Mouse (Mus musculus): ENCODE measurements around the gene Frs2. TPM values are rescaled to one million over a fixed set of nuclear protein-coding genes. Genes with fewer than 3 reads are reported as not detected.

Frs2 gene
- polyA plus RNA-seq, 1 experiment, result 36.3 TPM

- no peak for DNase-seq
- H3K27me3 ChIP-seq (ENCODE audit: control insufficient read depth, insufficient read depth, low read length), result no peaks in the 10 kb centered on the region
- 69% methylated on average over 11 of the region's 11 CpGs for WGBS
- H3K4me1 ChIP-seq (ENCODE audit: control insufficient read depth, insufficient read depth, low read length), result no peaks in the 10 kb centered on the region
- H3K4me3 ChIP-seq (replicated peaks; ENCODE audit: insufficient read depth, low read depth, low read length), result no peak overlapping the region
- no peak overlapping the region for H3K27ac ChIP-seq (ENCODE audit: insufficient read depth, low read length)
- TF ChIP-seq CTCF (IDR thresholded peaks at IDR 0.05; ENCODE audit: borderline replicate concordance, insufficient read depth, low read depth, low read length) (no peak), POLR2A (IDR thresholded peaks at IDR 0.05; ENCODE audit: borderline replicate concordance, insufficient read depth, low read length) (no peak)
Measured at GRCm38 (mm10) chr10:117151241-117151640, 2.9 kb upstream of the Frs2 start.

GRCm38 (mm10) chr10:117150764-117151163, 2.4 kb upstream of the Frs2 start:
- no peak overlapping the region for H3K27ac ChIP-seq (ENCODE audit: insufficient read depth, low read length)
- H3K27me3 ChIP-seq (ENCODE audit: control insufficient read depth, insufficient read depth, low read length), result no peaks in the 10 kb centered on the region
- no peak for DNase-seq
- no peak for TF ChIP-seq POLR2A (IDR thresholded peaks at IDR 0.05; ENCODE audit: borderline replicate concordance, insufficient read depth, low read length)
- TF ChIP-seq CTCF (IDR thresholded peaks at IDR 0.05; ENCODE audit: borderline replicate concordance, insufficient read depth, low read depth, low read length), result no peak
- no peak overlapping the region for H3K4me3 ChIP-seq (replicated peaks; ENCODE audit: insufficient read depth, low read depth, low read length)
- H3K4me1 ChIP-seq (ENCODE audit: control insufficient read depth, insufficient read depth, low read length), result no peaks in the 10 kb centered on the region
- 50% methylated on average over 10 of the region's 10 CpGs for WGBS

GRCm38 (mm10) chr10:117149942-117150617, 1.7 kb upstream of the Frs2 start:
- H3K27ac ChIP-seq (ENCODE audit: insufficient read depth, low read length), result no peak overlapping the region
- H3K4me1 ChIP-seq (ENCODE audit: control insufficient read depth, insufficient read depth, low read length), result no peaks in the 10 kb centered on the region; the same call in 1 of the 2 replicates
- peak; percentile 57 to 65 for DNase-seq
- TF ChIP-seq POLR2A (IDR thresholded peaks at IDR 0.05; ENCODE audit: borderline replicate concordance, insufficient read depth, low read length) (0 out of 2 replicates have a peak, but pooled peaks have one; percentile 16), CTCF (IDR thresholded peaks at IDR 0.05; ENCODE audit: borderline replicate concordance, insufficient read depth, low read depth, low read length) (no peak)
- peak overlapping the region; percentile 95 for H3K4me3 ChIP-seq (replicated peaks; ENCODE audit: insufficient read depth, low read depth, low read length)
- H3K27me3 ChIP-seq (ENCODE audit: control insufficient read depth, insufficient read depth, low read length), result no peaks in the 10 kb centered on the region
- 1% methylated on average over 23 of the region's 23 CpGs for WGBS

- H3K27me3 ChIP-seq (ENCODE audit: control insufficient read depth, insufficient read depth, low read length), result no peaks in the 10 kb centered on the region
- no peak for DNase-seq
- no peak for TF ChIP-seq POLR2A (IDR thresholded peaks at IDR 0.05; ENCODE audit: borderline replicate concordance, insufficient read depth, low read length)
- no peak for TF ChIP-seq CTCF (IDR thresholded peaks at IDR 0.05; ENCODE audit: borderline replicate concordance, insufficient read depth, low read depth, low read length)
- no peaks in the 10 kb centered on the region; the same call in 1 of the 2 replicates for H3K4me1 ChIP-seq (ENCODE audit: control insufficient read depth, insufficient read depth, low read length)
- 22% methylated on average over 7 of the region's 7 CpGs for WGBS
- H3K27ac ChIP-seq (ENCODE audit: insufficient read depth, low read length), result no peak overlapping the region
- H3K4me3 ChIP-seq (replicated peaks; ENCODE audit: insufficient read depth, low read depth, low read length), result no peak overlapping the region
Measured at GRCm38 (mm10) chr10:117149241-117149640, 907 bp upstream of the Frs2 start.

GRCm38 (mm10) chr10:117147463-117148360, 622 bp downstream of the Frs2 start:
- H3K27ac ChIP-seq (ENCODE audit: insufficient read depth, low read length), result peak overlapping the region; percentile 41; the same call in 1 of the 2 replicates
- no peaks in the 10 kb centered on the region for H3K27me3 ChIP-seq (ENCODE audit: control insufficient read depth, insufficient read depth, low read length)
- TF ChIP-seq CTCF (IDR thresholded peaks at IDR 0.05; ENCODE audit: borderline replicate concordance, insufficient read depth, low read depth, low read length) (no peak), POLR2A (IDR thresholded peaks at IDR 0.05; ENCODE audit: borderline replicate concordance, insufficient read depth, low read length) (no peak)
- peak in 1 of 2 experiments; percentile 33 for DNase-seq
- H3K4me3 ChIP-seq (replicated peaks; ENCODE audit: insufficient read depth, low read depth, low read length), result peak overlapping the region; percentile 84
- no peaks in the 10 kb centered on the region; the same call in 1 of the 2 replicates for H3K4me1 ChIP-seq (ENCODE audit: control insufficient read depth, insufficient read depth, low read length)
- 1% methylated on average over 64 of the region's 72 CpGs for WGBS

- H3K4me3 ChIP-seq (replicated peaks; ENCODE audit: insufficient read depth, low read depth, low read length), result no peak overlapping the region
- no peak for DNase-seq
- H3K27ac ChIP-seq (ENCODE audit: insufficient read depth, low read length), result no peak overlapping the region
- TF ChIP-seq POLR2A (IDR thresholded peaks at IDR 0.05; ENCODE audit: borderline replicate concordance, insufficient read depth, low read length) (no peak), CTCF (IDR thresholded peaks at IDR 0.05; ENCODE audit: borderline replicate concordance, insufficient read depth, low read depth, low read length) (no peak)
- 53% methylated on average over 9 of the region's 9 CpGs for WGBS
- no peaks in the 10 kb centered on the region for H3K27me3 ChIP-seq (ENCODE audit: control insufficient read depth, insufficient read depth, low read length)
- no peaks in the 10 kb centered on the region; the same call in 1 of the 2 replicates for H3K4me1 ChIP-seq (ENCODE audit: control insufficient read depth, insufficient read depth, low read length)
Measured at GRCm38 (mm10) chr10:117146421-117146820, 1.9 kb downstream of the Frs2 start.

- Histone ChIP-seq H3K27ac (ENCODE audit: insufficient read depth, low read length) (no peak overlapping the region), H3K4me1 (ENCODE audit: control insufficient read depth, insufficient read depth, low read length) (no peaks in the 10 kb centered on the region; the same call in 1 of the 2 replicates), H3K27me3 (ENCODE audit: control insufficient read depth, insufficient read depth, low read length) (no peaks in the 10 kb centered on the region), H3K4me3 (replicated peaks; ENCODE audit: insufficient read depth, low read depth, low read length) (no peak overlapping the region)
- TF ChIP-seq POLR2A (IDR thresholded peaks at IDR 0.05; ENCODE audit: borderline replicate concordance, insufficient read depth, low read length) (no peak), CTCF (IDR thresholded peaks at IDR 0.05; ENCODE audit: borderline replicate concordance, insufficient read depth, low read depth, low read length) (no peak)
- WGBS, result 73% methylated on average over 8 of the region's 8 CpGs
- no peak for DNase-seq
Measured at GRCm38 (mm10) chr10:117145546-117146265, 2.6 kb downstream of the Frs2 start.

Measured in cerebellum, adult 2 months (tissue).